Mouse (Mus musculus): Measurements from ENCODE around the gene Ptbp1.

GRCm38 (mm10) chr10:79815671-79816494, 38.3 kb upstream of the Ptbp1 start:
- TF ChIP-seq POLR2A (IDR thresholded peaks at IDR 0.05; ENCODE audit: low read depth, low read length) (peak; percentile 23), CTCF (conservative IDR thresholded peaks at IDR 0.05; ENCODE audit: insufficient read depth, insufficient read length, low read depth, low read length) (no peak)

All from kidney, adult 2 months (tissue).